Mouse (Mus musculus): ENCODE results near the gene Wdr81.

Gene Wdr81

GRCm38 (mm10) chr11:75453991-75454930 is at the start of gene Wdr81:
Gene Wdr81, minus strand, starts transcription at chr11:75454717.
- DNase-seq: peak; percentile 92

DNA sequence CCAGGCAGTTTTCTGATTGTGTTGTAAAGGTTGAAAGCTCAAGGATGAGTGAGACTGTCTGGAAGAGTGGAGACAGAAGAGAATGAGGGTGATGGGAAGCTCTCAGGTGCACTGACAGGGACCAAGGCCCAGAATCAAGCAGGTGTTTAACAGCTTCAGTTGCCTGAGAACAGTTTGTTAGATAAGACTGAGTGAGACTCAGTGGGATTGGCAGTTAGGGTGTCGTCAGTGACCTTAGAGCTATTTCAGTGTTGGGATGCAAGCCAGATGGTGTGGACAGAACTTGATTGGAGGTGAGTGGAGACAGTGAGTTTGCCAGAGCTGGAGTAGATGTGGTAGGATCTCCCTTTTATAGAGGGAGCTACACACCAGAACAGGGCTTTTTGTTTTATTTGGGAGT is 43.6 kb upstream of the Wdr81 start:
- DNase-seq: no peak

GRCm38 (mm10) chr11:75494296-75495049 is 40.0 kb upstream of the Wdr81 start:
- DNase-seq: no peak

DNA sequence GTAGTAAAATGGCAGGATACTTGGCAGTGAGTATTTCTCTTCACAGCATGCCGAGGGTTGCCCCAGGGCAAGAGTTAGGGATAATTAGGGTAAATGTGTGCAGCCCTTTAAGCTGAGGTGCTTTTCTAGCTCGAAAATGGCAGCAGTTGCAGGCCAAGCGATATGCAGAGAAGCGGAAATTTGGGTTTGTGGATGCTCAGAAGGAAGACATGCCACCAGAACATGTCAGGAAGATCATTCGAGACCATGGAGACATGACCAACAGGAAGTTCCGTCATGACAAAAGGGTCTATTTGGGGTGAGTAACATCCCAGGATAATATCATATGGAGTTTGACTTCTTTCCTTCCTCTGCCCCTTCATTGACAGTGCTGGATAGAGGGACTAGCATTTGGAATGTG is 33.0 kb upstream of the Wdr81 start:
- no peak for DNase-seq

DNA sequence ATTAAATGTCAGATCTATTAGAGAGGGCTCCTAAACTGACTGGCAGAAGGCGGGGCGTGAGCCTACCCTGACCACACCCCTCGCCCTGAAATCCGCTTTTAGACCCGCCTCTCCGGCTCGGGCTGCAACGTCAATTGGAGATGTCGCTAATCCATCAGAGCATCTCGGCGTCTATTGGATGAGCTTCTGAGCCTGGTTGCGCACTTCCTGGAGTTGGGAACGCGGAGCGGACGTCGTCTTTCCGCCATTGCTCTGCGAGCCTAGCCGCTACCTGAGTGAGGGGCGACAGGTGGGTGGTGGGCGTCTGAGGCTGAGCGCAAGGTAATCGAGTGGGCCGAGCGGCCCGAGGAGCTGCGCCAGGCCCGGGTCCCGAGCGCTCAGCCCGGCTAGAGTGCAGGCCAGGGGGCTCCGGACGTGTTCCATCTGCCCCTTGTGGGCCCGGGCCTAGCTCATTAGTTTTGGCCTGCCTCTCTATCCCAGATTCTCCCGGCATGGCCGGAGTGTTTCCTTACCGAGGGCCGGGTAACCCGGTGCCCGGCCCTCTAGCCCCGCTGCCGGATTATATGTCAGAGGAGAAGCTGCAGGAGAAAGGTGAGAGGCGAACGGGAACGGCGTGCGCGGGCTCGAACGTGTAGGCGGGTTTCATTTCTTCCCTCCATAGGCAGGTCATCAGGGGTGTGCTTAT is 32.2 kb upstream of the Wdr81 start, which contains the start of gene Prpf8:
TSS of gene Prpf8 (plus strand) at position 216 of the 685 bp plus-strand sequence.
- peak; percentile 98 for DNase-seq

GRCm38 (mm10) chr11:75486192-75486591 is 31.7 kb upstream of the Wdr81 start:
- DNase-seq: no peak

- no peak for DNase-seq
Observed at GRCm38 (mm10) chr11:75473376-75473775, 18.9 kb upstream of the Wdr81 start.

- DNase-seq: no peak
Observed at GRCm38 (mm10) chr11:75472469-75473081, 18.1 kb upstream of the Wdr81 start.

- DNase-seq: no peak
Observed at GRCm38 (mm10) chr11:75470675-75471074, 16.2 kb upstream of the Wdr81 start.

DNA sequence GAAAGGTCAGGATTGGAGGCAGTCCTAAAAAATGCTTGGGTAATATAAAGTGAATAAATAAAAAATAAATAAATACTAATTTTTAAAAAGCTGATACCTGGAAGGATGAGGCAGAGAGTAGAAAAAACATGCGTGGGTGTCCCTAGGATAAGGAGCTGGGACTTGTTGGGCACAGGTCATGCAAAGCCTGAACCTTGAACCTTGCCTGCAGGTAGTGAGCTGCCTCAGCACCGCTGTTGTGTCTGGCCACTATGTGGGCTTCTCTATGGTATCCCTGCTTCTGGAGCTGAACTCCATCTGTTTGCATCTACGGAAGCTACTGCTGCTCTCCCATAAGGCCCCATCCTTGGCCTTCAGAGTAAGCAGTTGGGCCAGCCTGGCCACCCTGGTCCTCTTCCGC is 14.7 kb upstream of the Wdr81 start:
- DNase-seq: no peak

GRCm38 (mm10) chr11:75468410-75468809 is 13.9 kb upstream of the Wdr81 start:
- no peak for DNase-seq

GRCm38 (mm10) chr11:75467512-75468215 is 13.1 kb upstream of the Wdr81 start:
- DNase-seq: no peak

DNA sequence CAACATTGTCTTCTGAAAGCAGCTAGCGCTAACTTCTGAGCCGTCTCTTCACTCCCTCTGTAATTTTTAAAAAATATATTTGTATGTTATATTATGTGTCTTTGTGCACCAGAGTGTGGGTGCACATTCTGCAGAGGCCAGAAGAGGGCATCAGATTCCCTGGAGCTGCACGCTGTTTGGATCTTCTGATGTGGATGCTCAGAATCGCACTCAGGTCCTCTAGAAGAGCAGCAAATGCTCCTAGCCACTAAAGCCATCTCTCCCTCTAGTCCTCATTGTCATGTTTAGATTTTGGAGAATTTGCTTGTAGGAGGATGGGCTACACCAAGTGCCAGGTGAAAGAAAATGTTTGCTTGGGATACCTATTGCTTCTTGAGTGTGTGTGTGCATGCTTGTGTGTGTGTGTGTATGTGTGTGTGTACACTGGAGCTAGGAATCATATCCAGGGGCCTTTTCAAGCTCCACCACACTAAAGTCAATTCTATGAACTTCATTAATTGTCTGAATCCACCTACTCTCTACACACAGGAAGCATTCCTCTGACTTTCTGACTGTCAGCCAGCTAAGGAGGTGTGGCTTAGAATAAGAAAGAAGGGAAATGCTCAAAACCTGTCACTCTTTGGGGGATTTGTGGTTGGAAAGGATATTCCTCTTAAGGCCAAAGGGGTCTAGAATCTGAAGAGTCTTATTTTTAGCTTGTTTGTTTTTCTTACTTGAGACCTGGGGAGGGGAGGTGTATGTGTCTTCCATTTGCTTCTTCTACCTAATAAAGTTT is 12.4 kb upstream of the Wdr81 start:
- no peak for DNase-seq

DNA sequence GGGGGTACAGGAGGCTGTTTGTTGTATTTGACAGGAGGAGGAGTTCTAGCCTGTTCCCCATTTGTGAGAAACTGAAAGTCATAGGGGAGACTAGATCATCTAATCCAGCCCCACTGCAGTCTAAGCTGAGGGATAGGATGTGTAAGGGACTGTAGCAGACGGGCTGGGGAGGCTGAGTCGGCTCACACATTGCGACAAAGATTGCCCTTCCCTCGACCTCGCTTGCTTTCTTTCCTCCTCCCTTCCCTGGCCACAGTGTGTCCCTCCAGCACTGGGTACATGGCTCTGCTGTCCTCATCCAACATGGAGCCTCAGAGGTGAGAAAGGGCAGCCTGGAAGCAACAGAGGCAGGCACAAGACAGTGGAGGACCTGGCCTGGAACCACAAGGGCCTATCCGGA is 10.5 kb upstream of the Wdr81 start:
- no peak for DNase-seq

- DNase-seq: no peak
Observed at GRCm38 (mm10) chr11:75464417-75464816, 9.9 kb upstream of the Wdr81 start.

GRCm38 (mm10) chr11:75463624-75464023 is 9.1 kb upstream of the Wdr81 start:
- no peak for DNase-seq

DNA sequence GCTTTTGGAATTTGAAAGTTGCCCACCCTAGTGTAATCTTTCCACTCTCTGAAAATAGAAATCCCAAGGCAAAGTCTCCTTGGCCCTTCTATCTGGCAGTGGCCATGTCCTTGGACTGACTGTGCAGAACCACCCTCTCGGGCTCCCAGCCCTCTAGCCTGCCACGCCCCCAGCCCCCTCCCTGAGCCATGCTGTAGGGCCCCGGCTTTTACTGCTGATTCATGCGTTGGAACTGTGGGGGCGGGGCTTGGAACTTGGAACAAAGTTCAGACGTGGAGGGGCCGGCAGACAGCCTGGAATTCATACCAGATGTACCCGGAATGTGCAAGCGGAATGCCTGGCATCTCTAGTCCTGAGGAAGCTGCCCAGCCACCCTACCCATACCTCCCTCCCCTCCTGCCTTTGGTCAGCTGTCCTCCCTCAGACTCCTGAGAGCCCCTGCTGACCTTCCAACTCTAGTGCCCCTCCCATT is 8.4 kb upstream of the Wdr81 start:
- peak; percentile 72 for DNase-seq

- peak; percentile 66 for DNase-seq
Observed at GRCm38 (mm10) chr11:75462253-75462783, 7.8 kb upstream of the Wdr81 start.

DNA sequence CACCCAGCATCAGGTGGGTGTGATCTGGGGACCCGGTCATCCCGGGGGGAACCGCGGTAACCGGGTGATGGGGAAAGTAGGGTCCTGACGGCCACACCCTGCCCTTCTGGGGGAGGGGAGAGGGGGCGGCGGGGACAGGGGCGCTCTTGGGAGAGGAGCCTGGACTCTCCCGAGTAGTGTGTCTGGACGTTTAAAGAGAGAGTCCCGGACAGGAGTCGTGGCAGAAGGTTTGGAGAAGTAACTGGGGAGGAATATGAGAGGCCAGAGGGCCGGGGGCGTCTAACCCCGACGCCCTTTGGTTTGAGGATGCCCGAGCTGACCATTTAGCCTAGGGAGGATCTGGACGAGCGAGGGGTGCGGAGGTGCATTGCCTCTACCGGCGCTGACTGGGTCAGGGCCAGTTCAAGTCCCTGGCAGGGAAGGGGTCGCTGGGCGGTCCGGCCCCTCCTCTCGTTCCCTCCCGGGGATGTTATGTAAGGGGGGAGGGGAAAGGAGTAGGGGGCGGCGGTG is 7.3 kb upstream of the Wdr81 start:
- no peak for DNase-seq

Data from layer of hippocampus, adult 9-11 months (tissue).